Mouse (Mus musculus): ENCODE measurements around the gene Brat1. TPM values are rescaled to one million over a fixed set of nuclear protein-coding genes. Genes with fewer than 3 reads are reported as not detected.
"Not testable (repeated sequence)": the region's sequence is repeated elsewhere in the genome, so short reads cannot be mapped to it uniquely, and the experiment has no call there.

The Brat1 gene
- total RNA-seq (2021): 10 to 100 TPM; 26.5 to 26.9 TPM
- long read RNA-seq, experiment 1, transcript Brat1-201 (14 exons, 3,333 nt): major isoform, 13 of 24 reads
- long read RNA-seq, experiment 1, partial matches to known transcripts: 5 of 24 reads
- long read RNA-seq, experiment 1, other reads (novel, unspliced or antisense): 3 of 24 reads
- long read RNA-seq, experiment 2, transcript Brat1-201 (14 exons, 3,333 nt): major isoform, 10 of 32 reads
- long read RNA-seq, experiment 2, partial matches to known transcripts: 9 of 32 reads
- long read RNA-seq, experiment 2, other reads (novel, unspliced or antisense): 11 of 32 reads

DNA sequence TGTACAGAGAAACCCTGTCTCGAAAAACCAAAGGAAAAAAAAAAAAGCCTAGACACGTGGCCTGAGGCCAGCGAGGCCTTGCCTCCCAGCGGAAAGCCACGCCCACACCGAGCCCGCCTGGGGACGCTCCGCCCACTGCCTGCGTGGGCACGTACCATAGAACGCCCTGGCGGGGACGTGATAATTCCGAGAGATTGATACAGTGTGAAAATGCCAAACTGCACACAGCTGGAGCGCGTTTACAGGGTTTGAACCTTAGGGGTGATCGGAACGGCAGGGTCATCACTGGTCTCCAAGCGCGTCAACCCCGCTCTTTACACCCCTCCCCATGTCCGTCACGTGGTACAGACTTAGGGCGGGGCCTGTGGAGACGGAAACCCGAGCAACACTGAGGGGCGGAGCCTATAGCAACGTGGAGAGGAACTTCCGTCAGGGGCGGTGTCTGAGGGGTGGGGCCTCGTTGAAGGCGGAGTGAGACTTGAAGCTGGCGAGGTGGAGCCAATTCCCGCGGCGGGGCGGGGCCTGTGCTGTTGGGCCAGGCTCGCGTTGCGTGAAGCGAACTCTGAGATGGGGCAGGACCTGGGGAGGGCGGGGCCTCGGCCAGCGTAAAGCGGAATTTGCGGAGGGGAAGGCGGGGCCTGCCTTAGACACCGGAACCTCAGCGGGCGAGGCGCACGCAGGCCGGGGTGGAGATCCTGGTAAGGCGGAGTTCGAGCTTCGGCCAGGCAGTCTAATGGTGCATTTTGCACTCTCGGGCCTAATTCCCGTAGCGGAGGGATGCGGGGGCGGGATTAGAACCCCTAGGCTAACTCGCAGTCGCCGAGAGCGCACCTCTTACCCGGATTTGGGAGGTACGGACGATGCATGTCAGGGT lies at the start of gene Brat1:
Brat1 (plus strand) TSS at position 634 of the 874 bp plus-strand sequence.
- peak; percentile 99 to 100 for DNase-seq (ENCODE audit: low spot score in 2 of 2)

DNA sequence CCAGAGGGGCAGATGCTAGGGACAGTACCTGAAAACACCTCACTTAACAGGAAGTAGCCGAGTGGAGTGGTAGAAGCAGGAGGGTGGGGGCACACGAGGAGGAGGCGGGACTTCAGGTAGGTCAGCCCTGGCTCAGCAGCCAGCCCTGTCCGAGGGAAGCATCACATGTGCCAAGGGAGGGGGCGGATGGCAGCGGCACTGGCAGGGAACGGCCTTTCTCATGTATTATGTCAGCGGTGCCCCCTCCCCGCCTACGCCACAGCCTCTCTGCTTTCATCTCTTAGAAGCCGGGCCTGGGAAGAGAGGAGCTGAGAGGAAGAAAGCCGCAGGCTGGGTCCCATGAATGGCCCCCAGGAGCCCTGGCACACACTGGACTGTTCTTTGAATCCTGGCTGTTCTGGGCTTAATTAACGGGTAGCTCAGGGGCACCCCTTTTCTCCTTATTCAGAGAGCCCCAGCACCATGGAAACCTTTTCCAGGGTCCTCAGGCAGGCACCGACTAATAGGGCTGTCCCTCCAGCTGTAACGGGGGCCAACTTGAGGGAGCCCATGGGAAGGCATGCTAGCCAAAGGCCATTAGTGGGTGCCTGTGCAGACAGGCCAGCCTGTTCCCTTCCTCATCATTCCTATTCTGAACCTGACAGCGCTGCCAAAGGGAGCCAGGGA lies 45.1 kb upstream of the Brat1 start:
- peak; percentile 65 to 86 for DNase-seq (ENCODE audit: low spot score in 2 of 2)

DNA sequence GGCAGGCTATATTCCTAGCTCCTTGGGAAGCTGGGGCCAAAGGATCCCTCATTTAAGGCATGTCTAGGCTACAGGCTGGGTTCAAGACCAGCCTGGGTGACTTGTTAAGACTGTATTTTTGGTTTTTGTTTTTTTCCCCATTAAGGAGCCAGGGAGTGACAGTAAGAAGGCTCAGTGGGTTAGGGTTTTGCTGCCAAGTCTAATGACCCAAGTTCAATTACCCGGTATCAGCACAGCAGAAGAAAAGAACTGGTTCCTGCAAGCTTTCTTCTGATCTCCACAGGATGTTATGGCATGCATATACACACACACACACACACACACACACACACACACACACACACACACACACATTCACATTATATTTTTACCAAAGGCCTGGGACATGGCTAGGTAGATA lies 44.4 kb upstream of the Brat1 start:
- DNase-seq (ENCODE audit: low spot score in 2 of 2): no peak

DNA sequence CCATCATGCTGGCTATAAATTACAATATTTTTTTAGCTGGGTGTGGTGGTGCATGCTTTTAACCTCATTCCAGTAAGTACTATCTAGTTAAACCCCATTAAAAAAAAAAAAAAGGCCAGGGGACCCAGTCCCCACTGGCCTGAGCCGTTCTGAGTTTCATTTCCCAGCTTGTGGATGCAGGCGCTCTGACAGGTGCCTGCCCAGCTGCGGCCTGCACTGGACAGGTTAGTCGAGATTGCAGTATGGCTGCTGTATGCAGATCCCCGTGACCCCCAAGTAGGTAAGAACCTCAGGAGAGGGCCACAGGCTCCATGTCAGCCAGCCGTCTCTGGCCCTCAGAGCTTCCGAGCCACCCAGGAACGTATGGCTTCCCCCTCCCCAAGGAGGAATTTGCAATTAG lies 43.4 kb upstream of the Brat1 start:
- no peak for DNase-seq (ENCODE audit: low spot score in 2 of 2)

DNA sequence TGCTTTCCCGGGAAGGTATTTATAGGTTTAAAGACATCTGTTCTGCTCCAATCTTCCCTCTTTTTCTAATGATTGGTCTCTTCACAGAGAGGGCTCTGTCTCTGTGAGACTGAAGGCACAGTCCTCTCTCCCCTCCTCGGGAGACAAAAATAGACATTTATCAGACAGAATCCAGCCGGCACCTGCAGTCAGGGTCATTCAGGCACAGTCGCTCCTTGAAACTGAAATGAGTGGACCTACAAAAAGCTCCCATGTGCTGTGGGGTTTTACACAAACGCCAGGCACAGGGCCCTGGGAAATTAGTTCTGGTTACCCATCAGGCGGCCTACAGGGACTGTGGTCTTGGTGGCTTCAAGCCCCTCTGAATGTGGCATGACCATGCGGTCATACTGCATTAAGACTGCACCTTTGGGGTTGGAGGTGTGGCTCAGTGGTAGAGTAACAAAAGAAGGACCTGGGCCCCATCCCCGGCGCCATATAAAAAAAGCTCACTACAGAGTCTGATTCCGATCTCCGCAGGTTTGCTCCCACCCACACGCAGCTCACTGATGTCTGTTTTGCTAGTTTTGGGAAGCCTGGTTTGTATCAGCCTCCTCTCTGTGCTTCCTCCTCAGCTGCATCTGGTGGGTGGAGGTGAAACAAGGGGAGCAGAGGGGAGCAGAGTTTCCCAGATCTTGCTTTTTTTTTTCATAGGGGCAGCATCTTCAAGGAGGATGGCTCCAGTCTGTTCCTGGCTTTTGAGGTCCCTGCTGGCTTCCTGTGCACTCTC lies 42.8 kb upstream of the Brat1 start:
- no peak for DNase-seq (ENCODE audit: low spot score in 2 of 2)

DNA sequence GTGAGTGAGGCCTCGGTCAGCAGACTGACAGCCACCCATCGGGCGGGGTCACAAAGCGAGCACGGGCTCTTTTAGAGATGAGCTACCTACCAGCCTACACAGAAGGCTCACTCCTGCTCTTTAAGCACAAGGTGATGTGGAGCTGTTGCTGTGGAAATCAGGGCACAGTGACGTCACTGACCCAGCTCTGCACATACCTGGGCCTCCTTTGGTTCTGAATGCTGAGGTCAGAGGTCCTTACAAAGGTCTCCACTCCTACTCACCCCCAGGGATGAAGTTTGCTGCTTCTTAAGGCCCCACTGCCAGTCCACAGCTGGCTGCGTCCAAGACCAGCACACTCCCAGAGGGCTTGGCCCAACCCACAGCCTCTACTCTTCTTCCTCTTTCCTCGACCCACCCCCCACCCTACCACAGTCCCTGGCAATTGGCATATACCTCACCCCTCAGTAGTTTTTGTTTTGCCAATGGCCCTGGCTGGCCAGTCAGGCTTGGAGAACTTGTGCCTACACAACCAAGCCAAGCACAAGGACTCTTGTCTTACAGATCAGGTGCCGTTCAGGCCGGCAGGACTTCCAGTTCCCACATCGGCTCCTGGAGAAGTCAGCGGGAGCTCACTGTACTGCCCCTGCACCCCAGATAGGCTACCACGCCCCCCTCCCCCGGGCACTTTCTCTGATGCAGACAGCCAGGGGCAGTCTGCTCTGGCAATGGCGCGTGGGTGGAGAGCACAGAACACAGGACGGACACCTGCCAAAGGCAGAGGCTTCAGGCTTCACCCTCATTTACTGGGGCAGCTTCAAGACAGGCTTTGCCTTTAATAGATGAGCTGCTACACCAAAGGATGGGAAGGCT lies 41.8 kb upstream of the Brat1 start:
- DNase-seq (ENCODE audit: low spot score in 2 of 2): no peak

DNA sequence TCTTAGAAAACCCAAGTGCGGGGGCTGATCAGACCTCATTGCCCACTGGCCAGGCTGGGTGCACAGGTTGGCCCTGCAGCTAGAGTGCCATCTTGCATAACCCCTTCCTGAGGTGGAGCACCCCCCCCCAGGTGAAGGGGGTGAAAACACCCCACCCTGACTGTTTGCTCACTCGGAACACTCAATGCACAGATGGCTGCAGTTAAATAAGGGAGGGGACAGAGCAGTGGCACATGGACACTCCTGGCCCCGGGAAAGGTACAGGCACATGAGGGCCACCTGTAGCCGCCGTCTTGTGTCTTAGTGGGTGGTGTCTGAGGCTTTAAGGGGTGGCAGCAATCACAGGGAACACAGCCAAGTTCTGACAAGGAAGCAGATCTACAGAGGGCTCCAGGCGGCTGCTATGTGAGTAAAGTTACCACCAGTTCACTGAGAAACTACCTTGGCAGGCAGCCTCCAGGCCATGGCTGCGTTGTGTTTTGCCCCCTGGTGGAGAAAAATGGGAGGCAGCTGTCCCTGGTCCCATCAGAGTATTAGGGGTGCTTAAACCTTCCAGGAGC lies 41.1 kb upstream of the Brat1 start:
- peak in 1 of 2 experiments; percentile 69 for DNase-seq (ENCODE audit: low spot score in 2 of 2)

DNA sequence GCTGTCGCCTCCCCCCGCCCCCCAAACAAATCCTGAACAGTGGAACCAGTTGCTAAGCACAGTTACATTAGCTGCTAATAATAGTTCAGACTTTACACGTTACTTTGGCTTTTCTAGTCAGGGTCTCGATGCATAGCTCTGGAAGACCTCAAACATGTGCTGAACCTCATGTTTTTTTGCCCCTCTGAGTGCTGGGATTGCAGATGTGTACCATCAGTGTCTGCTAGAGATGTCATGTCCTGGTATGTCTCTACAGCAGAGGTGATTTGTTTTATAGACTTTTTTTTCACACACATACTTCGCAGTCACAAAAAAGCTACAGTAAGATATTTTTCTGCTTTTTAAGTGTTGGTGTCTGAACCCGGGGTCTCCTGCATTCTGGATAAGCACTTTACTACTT lies 32.7 kb upstream of the Brat1 start:
- DNase-seq (ENCODE audit: low spot score in 2 of 2): no peak

DNA sequence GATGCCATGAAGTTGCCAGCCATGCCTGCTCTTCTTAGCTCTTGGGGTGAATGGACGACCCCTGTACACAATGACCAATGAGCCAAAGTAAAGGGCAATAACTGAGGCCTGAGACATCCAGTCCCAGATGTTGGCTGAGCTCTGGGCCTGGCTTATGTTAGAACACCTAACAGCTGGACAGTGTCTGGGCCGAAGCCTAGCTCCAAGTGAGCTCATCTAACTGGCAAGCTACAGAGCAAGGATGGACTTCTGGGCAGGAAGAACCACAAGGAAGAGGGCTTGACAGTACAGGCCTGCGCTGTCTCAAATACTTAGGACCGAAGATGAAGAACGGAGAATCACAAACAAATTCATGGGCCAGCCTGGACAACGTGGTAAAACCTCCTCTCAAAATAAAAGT lies 32.2 kb upstream of the Brat1 start:
- DNase-seq (ENCODE audit: low spot score in 2 of 2): not testable (repeated sequence)

DNA sequence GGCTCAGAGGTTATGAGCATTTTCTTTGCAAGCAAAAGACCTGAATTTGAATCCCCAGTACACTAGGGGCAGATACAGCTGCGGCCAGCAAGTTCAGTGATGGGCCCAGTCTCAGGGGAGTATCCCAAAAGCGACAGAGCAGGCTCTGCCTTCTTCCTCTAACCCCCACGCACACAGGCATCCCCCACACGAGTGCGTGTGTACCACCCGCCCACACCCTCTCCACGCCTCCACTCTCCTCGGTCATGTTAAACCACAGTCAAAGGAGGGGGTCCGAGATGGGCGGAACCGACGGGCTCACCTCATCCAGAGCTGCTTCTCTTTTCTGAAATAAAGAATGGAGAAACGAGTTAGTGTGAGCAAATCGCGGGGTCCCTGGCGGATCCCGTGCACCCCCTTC lies 30.8 kb upstream of the Brat1 start:
- DNase-seq (ENCODE audit: low spot score in 2 of 2): no peak

DNA sequence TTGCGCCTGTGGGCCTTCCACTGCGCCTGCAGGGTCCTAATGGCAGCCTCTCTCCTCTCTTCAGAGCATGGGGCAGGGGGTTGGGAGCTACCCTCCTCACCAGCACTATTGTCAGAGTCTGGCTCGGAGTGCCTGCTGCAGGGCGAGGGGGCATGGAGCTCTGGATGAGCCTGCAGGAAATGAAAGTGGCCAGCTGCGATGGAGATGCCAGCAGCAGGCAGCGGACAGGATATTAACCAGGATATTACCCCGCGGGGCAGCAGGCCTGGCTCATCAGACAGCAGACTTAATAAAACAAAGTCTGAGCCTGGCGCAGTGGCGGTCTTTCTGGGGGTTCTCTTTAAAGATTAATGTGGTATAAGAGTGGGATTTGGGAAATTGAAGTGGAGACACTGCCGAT lies 29.7 kb upstream of the Brat1 start:
- no peak for DNase-seq (ENCODE audit: low spot score in 2 of 2)

DNA sequence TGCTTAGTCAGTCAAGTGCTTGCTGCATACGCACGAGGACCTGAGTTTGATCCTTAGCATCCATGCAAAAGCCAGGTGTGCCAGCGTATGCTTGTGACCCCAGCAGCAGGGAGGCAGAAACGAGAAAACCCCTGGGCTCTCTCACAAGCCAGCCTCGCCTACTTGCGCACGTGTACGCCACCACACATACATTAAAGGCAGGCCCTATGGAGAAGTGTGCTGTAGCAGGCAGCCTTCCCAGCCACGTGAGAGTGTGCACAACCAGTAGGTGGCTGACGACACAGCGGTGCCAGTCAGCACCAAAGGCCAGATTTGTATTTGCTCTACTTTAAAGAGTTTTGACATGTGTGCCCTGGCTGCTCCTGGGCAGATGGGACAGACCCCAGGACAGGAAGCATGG lies 29.2 kb upstream of the Brat1 start:
- no peak for DNase-seq (ENCODE audit: low spot score in 2 of 2)

DNA sequence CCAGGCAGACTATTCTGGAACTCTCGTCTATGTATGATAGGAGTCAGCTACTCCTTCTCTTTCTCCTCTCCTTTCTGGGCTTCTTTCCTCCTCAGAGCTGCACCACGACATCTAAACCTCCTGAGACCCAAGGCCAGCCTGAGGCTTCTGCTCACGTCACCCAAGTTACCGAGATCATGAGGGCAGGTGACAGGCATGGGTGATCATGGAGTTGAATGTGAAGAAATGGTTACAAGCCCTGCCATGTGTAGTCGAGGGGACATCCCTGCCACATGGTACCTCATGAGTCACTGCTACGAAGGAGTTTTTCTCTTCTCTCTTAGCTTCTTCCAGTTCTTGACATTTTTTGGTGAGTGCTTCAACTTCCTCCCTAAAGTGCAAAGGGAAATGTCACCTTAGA lies 27.7 kb upstream of the Brat1 start:
- DNase-seq (ENCODE audit: low spot score in 2 of 2): no peak

DNA sequence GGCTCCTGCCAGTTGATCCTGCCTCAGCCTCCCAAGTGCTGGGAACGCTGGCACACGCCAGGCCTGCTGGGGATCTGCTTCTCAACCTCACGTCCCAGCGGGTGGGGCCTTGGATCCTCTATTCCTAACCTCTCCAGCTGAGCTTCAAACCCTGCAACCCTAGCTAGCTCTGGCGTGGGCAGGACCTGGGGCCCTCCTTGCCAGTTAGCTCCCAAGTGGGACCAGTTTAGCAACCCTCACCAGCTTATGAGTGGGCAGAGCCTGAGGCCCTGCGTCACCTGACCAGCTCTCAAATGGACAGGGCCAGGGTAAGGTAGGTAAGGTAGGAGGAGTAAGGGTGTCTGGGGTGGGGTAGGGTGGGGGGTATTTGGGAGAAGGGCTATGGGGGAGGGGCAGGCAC lies 24.8 kb upstream of the Brat1 start:
- DNase-seq (ENCODE audit: low spot score in 2 of 2): no peak

DNA sequence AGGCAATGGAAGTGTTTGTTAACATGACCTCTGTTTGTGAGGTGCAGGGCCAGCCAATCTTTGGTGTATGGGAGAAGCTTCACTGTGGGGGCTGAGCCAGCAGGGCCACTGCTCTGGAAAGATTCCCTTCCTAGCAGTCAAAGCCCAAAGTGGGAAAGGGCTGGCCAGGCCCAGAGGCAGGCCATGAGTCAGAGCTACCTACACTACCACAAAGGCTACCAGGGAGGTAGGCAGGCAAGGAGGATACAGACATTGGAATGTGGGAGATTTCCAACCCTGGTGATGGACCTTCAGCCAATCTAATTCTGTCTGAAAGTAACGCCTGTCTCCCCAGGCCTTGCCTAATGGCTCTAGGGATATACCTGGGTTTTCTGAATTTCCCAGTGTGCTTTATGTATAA lies 23.9 kb upstream of the Brat1 start:
- DNase-seq (ENCODE audit: low spot score in 2 of 2): no peak

DNA sequence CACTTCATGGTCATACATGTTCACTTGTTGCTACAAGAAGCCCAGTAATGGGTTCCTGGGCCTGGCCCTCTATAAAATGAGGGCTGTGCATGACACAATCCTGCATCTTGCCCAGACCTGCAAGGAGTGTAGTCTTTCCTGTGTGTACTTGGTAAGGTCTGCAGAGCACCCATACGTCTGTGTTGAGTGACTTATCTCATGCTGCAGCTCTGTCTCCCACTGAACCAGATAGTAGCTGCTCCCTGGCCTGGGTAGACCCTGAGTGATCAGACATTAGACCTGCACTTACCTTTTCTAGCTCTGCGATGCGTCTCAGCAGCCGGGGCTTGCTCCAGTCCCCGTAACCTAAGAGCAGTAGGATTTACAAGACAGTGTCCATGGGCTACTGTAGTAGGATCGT lies 22.7 kb upstream of the Brat1 start:
- DNase-seq (ENCODE audit: low spot score in 2 of 2): no peak

DNA sequence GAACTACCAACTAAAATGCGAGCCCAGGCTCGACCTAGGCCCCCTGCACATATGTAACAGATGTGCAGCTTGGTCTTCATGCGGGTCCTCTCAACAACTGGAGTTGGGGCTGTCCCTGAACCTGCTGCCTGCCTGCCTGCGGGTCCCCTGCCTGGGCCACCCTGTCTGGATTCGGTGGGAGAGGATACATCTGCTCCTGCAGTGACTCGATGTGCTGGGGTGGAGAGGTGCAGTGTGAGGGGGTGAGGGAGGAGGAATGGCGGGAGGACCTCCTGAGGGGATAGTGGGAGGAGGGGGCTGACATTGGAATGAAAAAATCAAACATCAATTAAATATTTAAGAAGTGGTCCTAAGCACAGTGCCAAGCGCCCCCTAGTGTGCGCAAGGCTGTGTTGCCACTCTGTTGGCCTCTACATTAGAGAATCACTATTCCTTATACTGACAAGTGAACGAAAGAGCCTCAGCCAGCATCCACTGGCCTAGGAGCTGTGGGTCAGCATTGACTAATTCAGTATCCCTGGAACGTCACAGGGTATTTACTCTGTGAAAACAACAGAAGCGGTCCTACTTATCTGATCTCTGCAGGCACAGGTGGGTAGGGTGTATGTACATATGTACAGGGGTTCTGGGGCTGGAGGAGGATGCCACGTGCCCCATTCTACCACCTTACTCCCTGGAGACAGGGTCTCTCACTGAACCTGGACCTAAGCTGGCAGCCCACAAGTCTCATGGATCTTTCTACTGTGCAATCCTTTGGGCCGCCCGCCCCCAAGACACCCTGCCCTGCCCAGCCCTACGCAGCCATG lies 20.3 kb upstream of the Brat1 start:
- peak in 1 of 2 experiments; percentile 59 for DNase-seq (ENCODE audit: low spot score in 2 of 2)

DNA sequence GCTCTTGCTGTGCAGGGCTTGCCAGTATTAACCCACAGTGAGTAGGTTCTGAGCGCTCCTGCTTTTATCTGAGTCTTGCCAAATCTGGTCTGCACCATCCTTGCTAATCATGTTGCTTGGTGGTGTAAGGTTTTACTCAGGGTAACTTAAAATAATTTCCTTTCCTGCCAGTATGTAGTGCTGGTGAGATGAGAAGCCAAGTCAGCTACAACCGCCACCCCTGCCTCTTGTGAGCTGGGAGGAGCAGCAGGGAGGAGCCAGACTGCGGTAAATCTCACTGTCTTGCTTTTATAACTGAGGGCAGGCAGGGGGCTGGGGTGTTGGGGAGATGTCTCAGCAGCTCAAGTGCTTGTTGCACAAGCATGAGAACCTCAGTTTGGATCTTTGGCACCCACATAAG lies 16.4 kb upstream of the Brat1 start:
- DNase-seq (ENCODE audit: low spot score in 2 of 2): no peak

DNA sequence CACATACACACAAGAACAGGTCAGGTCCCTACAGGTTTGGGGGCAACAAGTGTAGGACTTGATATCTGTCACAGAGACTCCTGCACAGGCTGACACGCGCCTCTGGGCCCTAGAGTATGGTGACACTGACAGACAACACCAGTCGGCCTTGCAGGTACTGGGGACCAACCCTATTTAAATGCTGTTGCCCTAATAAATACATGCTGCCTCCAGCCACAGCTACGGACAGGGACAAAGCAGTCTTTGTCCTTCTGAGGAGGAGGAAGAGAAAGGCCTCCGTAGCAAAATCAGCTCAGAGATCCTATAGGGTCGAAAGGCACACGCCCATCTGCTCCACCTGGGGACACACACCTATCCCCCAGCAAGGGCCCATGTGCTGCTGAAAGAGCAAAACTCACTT lies 8.8 kb upstream of the Brat1 start:
- no peak for DNase-seq (ENCODE audit: low spot score in 2 of 2)

Data from layer of hippocampus, postnatal 14 days (tissue).